Mouse (Mus musculus) forebrain, embryonic 10.5 days (tissue): ENCODE results near the gene Itga6. TPM values are rescaled to one million over a fixed set of nuclear protein-coding genes. Genes with fewer than 3 reads are reported as not detected.

ENCODE experiments used
- DNase-seq: peaks from one replicate; pipeline ENCODE4 v3.0.0-alpha.2; 2017; ENCODE audit warnings: low spot score; ENCODE audit errors: extremely low spot score
- H3K27ac ChIP-seq: fragments of 300-500 bp; sonication (generic); 2 replicates; pipeline ENCODE4 v1.5.1; 2016; ENCODE audit warnings: mild to moderate bottlenecking
- H3K27me3 ChIP-seq: fragments of 300-500 bp; sonication (generic); 2 replicates; pipeline ENCODE4 v1.6.1; 2016; ENCODE audit warnings: mild to moderate bottlenecking; ENCODE audit not compliant: poor library complexity, severe bottlenecking
- H3K36me3 ChIP-seq: fragments of 300-500 bp; sonication (generic); replicated peaks from 2 replicates; pipeline ENCODE4 v1.6.1; 2016; ENCODE audit warnings: mild to moderate bottlenecking, moderate library complexity
- H3K4me1 ChIP-seq: fragments of 300-500 bp; sonication (generic); 2 replicates; pipeline ENCODE4 v1.6.1; 2016
- H3K4me3 ChIP-seq: fragments of 300-500 bp; sonication (generic); 2 replicates; pipeline ENCODE4 v1.5.1; 2016; ENCODE audit warnings: mild to moderate bottlenecking, moderate library complexity
- H3K9me3 ChIP-seq: fragments of 300-500 bp; sonication (generic); 2 replicates; pipeline ENCODE4 v1.6.1; 2016; ENCODE audit warnings: mild to moderate bottlenecking, moderate library complexity
- WGBS: fragments of 180-500 bp; shearing (Covaris S2); methylation state at CpG from one replicate; pipeline ENCODE4 v1.1.7; 2016; 5-methylcytosine and 5-hydroxymethylcytosine counted together
- polyA plus RNA-seq: library from polyadenylated mRNA; unstranded; fragments of >200 nt; fragmentation: Nextera tagmentation; extraction: Ambion mirVana; gene quantifications from 2 replicates; pipeline ENCODE4 v1.2.1, GENCODE M21; 2016

The Itga6 gene
- 45.7 and 47.9 TPM in 2 replicates for polyA plus RNA-seq

DNA sequence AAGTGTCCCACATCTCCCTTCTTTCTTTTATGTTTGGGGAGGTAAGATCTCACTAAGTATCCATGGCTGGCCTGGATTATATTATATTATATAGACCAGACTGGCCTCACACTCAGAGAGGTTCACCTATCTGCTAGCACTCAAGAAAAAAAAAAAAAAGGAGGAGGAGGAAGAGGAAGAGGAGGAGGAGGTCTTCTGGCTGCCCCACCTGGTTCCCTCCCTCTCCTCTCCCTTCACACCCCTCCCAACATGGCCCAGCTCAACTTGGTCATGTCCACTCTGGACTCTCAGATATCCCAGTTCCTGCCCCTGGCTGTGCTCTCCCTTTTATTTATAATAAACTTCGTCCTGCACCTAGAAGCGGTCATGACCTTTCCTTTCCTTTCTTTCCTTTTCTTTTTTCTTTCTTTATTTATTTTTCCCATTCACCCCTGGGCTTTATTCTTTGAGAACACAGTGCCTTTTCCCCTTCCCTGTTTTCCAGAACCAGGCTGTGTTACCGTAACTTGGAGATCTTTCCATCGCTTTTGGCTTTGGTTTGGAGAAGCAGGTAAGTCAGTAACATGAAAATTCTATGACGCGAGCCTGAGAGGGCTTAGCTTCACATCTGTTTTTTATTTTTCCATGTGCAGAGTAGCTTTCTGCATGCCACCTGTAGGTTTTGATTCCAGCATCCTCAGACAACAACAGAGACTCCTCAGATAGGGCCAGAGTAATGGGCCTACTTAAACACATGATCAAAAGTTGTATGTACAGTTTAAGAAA is at the start of gene Itga6:
TSS of gene Itga6 (plus strand) at position 7 of the 765 bp plus-strand sequence.
- peak within 1 kb of the TSS; percentile 10; the same call in 1 of the 2 replicates for H3K4me3 ChIP-seq
- no peak for DNase-seq
- no peaks in the 10 kb centered on the region for H3K36me3 ChIP-seq
- WGBS, result 49% methylated on average over 6 of the region's 6 CpGs
- H3K27ac ChIP-seq, result peak within 1 kb of the TSS; percentile 80
- peaks cover 88% of the 10 kb centered on the region for H3K4me1 ChIP-seq
- H3K27me3 ChIP-seq, result peaks cover 7% of the 10 kb centered on the region; the same call in 1 of the 2 replicates
- H3K9me3 ChIP-seq, result no peaks in the 10 kb centered on the region

- peaks cover 6% of the 10 kb centered on the region for H3K4me1 ChIP-seq
- H3K27me3 ChIP-seq, result no peaks in the 10 kb centered on the region
- H3K27ac ChIP-seq, result no peak overlapping the region
- H3K9me3 ChIP-seq, result no peaks in the 10 kb centered on the region
- no peaks in the 10 kb centered on the region for H3K36me3 ChIP-seq
- H3K4me3 ChIP-seq, result no peak overlapping the region
- WGBS, result 98% methylated on average over 1 of the region's 1 CpGs
- no peak for DNase-seq
These were observed 48.6 kb upstream of the Itga6 start for GRCm38 (mm10) chr2:71696776-71697175.

DNA sequence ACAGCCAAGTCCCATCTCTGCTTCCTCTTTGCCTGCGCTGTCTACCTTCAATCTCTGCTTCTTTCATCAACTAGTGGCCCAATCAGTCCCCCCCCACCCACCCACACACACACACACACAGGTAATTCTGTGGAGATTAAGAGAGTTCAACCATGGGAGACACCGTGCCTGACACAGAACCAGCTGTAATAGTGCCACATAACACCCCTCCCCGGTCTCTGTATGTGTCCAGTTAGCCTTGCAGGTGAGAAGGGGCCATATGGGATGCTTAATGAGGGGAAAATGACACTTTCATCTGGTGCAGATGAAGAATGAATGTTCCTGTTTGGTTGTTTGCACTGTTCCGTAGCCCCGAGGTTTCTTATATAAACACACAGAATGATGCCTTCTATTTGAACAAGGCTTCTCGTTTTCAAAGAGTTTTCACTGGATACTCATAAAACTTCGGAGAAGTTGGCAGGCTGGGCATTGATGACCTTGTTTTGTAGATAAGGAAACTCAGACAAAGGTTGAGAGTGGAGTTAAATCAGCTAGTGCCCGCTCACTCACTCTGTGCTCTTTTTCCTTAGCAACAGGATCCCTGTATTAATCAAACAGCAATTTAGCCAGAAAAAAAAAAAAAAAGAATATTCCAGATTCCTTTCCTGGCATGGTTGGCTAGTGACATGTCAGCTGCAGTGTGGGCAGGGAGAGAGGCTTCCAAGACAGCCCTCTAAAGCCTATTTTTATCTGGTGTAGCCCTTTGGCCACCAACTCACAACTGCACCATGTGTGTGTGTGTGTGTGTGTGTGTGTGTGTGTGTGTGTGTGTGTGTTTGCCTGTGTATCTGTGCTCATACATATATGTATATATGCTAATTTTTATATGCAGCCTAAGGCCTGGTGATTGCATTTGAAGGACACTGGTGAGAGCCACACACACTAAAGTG is 47.7 kb upstream of the Itga6 start:
- no peak overlapping the region for H3K27ac ChIP-seq
- 87% methylated on average over 8 of the region's 8 CpGs for whole genome bisulfite sequencing
- DNase-seq, result no peak
- no peaks in the 10 kb centered on the region for H3K36me3 ChIP-seq
- H3K4me1 ChIP-seq, result peaks cover 11% of the 10 kb centered on the region
- 0 out of 2 replicates have a peak, but pooled peaks cover 6% of the 10 kb centered on the region for H3K27me3 ChIP-seq
- no peaks in the 10 kb centered on the region for H3K9me3 ChIP-seq
- H3K4me3 ChIP-seq, result no peak overlapping the region

GRCm38 (mm10) chr2:71698366-71698765 is 47.0 kb upstream of the Itga6 start:
- 87% methylated on average over 6 of the region's 6 CpGs for WGBS
- Histone ChIP-seq H3K4me3 (no peak overlapping the region), H3K27ac (no peak overlapping the region), H3K27me3 (0 out of 2 replicates have a peak, but pooled peaks cover 8% of the 10 kb centered on the region), H3K4me1 (peaks cover 11% of the 10 kb centered on the region), H3K36me3 (no peaks in the 10 kb centered on the region), H3K9me3 (no peaks in the 10 kb centered on the region)
- no peak for DNase-seq

DNA sequence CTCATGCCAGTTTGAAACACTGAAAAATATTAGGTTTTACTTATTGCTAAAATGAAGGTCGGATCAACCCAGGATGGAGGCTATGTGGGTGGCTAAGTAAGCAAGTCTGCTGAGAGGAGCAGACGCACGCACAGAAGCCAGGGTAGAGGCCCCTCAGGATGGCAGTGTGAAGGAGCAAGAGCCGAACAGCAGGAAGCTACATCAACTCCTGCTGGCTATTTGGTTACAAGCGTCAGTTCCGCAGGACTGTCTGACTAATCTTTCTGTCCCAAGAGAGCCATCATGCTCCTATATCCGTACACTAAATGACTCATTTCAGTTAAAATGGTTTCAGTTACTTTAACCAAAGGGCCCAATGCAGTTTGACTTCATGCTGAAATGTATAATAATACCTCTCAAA is 46.5 kb upstream of the Itga6 start:
- no peak for DNase-seq
- 58% methylated on average over 7 of the region's 7 CpGs for WGBS
- Histone ChIP-seq H3K27me3 (0 out of 2 replicates have a peak, but pooled peaks cover 8% of the 10 kb centered on the region), H3K4me1 (peaks cover 15% of the 10 kb centered on the region), H3K27ac (0 out of 2 replicates have a peak overlapping the region, but pooled peaks have one; percentile 6), H3K9me3 (no peaks in the 10 kb centered on the region), H3K4me3 (no peak overlapping the region), H3K36me3 (no peaks in the 10 kb centered on the region)

DNA sequence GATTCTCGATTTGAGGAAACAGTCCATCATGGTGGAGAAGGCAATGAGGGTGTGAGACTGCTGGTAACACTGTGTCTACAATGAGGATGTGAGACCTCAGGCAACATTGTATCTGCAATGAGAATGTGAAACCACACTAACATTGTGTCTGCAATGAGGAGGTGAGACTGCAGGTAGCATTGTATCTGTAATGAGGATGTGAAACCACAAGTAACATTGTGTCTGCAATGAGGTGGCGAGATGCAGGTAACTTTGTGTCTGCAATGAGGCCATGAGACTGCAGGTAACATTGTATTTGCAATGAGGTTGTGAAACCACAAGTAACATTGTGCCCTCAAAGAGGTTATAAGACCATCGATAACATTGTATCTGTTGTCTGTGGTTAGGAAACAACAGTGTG is 44.1 kb upstream of the Itga6 start:
- H3K36me3 ChIP-seq, result no peaks in the 10 kb centered on the region
- H3K27me3 ChIP-seq, result 0 out of 2 replicates have a peak, but pooled peaks cover 8% of the 10 kb centered on the region
- no peak for DNase-seq
- peaks cover 23% of the 10 kb centered on the region for H3K4me1 ChIP-seq
- H3K4me3 ChIP-seq, result no peak overlapping the region
- H3K27ac ChIP-seq, result no peak overlapping the region
- WGBS, result 95% methylated on average over 3 of the region's 3 CpGs
- H3K9me3 ChIP-seq, result no peaks in the 10 kb centered on the region

DNA sequence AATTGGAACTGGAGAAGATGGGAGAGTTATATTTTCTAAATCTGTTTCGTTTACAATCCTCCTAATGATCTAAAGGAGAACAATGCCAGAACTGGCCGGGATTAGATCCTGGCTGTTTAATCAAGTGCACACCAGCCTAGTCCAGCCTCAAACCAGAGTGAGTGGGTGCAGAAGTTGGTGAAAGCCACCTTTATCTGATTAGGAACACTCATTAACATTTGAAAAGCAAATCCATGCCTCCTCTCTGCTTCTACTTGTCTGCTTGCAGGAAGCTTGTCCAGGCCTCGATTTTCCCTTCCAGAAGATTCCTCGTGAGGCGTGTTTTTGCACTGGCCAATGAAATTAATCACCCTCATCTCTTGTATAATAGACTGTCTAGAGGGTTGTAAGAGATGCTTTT is 41.1 kb upstream of the Itga6 start:
- H3K4me3 ChIP-seq, result no peak overlapping the region
- 53% methylated on average over 5 of the region's 5 CpGs for WGBS
- H3K27ac ChIP-seq, result peak overlapping the region; percentile 48
- no peak for DNase-seq
- H3K27me3 ChIP-seq, result 0 out of 2 replicates have a peak, but pooled peaks cover 8% of the 10 kb centered on the region
- no peaks in the 10 kb centered on the region for H3K9me3 ChIP-seq
- no peaks in the 10 kb centered on the region for H3K36me3 ChIP-seq
- H3K4me1 ChIP-seq, result peaks cover 17% of the 10 kb centered on the region

- H3K27me3 ChIP-seq, result no peaks in the 10 kb centered on the region
- no peaks in the 10 kb centered on the region for H3K36me3 ChIP-seq
- DNase-seq, result no peak
- no peak overlapping the region for H3K4me3 ChIP-seq
- WGBS, result 87% methylated on average over 5 of the region's 5 CpGs
- no peak overlapping the region for H3K27ac ChIP-seq
- no peaks in the 10 kb centered on the region for H3K9me3 ChIP-seq
- H3K4me1 ChIP-seq, result peaks cover 17% of the 10 kb centered on the region
These were observed 36.5 kb upstream of the Itga6 start for GRCm38 (mm10) chr2:71708886-71709285.

DNA sequence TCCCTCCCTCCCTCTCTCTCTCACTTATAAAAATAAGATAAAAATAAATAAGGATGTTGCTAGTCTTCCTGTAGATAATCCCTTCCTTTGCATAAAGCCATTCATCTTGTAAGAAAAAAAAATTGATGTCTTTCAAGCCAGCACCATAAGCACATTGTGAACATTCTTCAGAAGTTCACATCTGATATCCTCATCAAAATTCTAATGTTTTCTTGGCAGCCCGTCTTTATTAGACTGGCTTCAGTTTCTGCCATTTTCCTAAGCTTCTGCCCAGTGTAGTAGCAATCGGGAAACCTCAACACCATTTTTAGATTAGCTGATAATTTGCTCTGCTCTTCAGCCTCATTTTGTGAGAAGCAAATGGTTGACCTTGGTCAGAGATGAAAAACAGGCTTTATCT is 33.8 kb upstream of the Itga6 start:
- 85% methylated on average over 2 of the region's 2 CpGs for WGBS

GRCm38 (mm10) chr2:71714416-71714815 is 31.0 kb upstream of the Itga6 start:
- H3K36me3 ChIP-seq, result no peaks in the 10 kb centered on the region
- H3K27ac ChIP-seq, result no peak overlapping the region
- no peak overlapping the region for H3K4me3 ChIP-seq
- peaks cover 15% of the 10 kb centered on the region for H3K4me1 ChIP-seq
- 90% methylated on average over 5 of the region's 5 CpGs for WGBS
- H3K27me3 ChIP-seq, result no peaks in the 10 kb centered on the region
- DNase-seq, result no peak
- no peaks in the 10 kb centered on the region for H3K9me3 ChIP-seq

More for the DNA sequence above, 33.8 kb upstream of the Itga6 start:
- Histone ChIP-seq H3K9me3 (no peaks in the 10 kb centered on the region), H3K4me1 (peaks cover 8% of the 10 kb centered on the region; the same call in 1 of the 2 replicates), H3K27me3 (no peaks in the 10 kb centered on the region), H3K36me3 (no peaks in the 10 kb centered on the region), H3K27ac (no peak overlapping the region), H3K4me3 (no peak overlapping the region)
- no peak for DNase-seq

DNA sequence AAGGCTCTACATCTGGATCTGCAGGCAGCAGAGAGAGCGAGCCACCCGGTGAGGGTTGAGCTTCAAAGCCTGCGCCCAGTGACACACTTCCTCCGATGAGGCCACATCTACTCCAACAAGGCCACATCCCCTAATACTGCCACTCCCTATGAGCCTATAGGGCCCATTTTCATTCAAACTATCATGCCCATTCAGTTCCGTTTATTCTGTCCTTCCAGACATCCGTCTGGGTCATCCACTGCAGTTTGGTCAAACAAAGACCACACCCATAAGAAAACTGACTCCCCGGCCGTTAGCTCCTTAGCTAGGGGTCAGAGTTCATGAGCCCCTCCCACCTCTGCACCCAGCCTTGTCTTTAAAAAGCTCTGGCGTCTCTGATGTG is 26.4 kb upstream of the Itga6 start:
- DNase-seq, result no peak
- no peaks in the 10 kb centered on the region for H3K9me3 ChIP-seq
- H3K36me3 ChIP-seq, result no peaks in the 10 kb centered on the region
- H3K4me1 ChIP-seq, result peaks cover 12% of the 10 kb centered on the region
- H3K4me3 ChIP-seq, result no peak overlapping the region
- WGBS, result 44% methylated on average over 9 of the region's 9 CpGs
- H3K27ac ChIP-seq, result peak overlapping the region; percentile 62
- no peaks in the 10 kb centered on the region for H3K27me3 ChIP-seq

DNA sequence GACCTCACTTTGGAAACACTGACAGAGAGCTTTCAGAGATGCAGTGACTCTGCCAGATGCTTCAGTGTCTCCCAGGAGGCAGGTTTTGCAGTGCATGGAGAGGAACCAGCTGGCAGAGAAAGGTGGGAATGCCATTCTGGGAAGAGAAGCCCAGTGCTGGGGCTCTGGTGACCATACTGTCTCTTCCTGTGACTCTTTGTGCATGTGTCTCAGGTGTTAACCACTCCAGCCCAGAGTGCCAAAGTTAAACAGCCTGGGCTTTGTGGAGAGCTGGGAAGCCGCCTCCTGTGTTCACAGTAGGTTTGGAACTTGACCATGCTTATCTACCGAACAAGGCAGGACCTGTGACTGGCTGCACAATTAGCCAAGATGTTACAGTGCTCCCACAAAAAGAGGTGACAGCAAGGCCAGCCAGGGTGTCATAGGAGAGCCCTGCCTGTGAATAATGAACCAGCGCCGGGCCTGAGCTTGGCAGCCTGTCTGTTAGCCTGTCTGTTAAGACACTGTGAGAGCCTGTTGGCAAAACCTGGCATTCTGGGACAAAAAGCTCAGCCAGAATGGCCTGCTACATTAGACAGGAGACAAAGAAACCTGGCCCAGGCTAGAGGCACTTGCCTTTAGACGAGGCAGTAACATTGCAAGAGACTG is 25.9 kb upstream of the Itga6 start:
- Histone ChIP-seq H3K27ac (peak overlapping the region; percentile 62), H3K27me3 (no peaks in the 10 kb centered on the region), H3K4me3 (no peak overlapping the region), H3K9me3 (no peaks in the 10 kb centered on the region), H3K4me1 (peaks cover 12% of the 10 kb centered on the region), H3K36me3 (no peaks in the 10 kb centered on the region)
- 73% methylated on average over 5 of the region's 5 CpGs for WGBS
- DNase-seq, result no peak
